Mouse (Mus musculus) intestine, postnatal 0 days (tissue): ENCODE results near the gene Polr3e. TPM values are rescaled to one million over a fixed set of nuclear protein-coding genes. Genes with fewer than 3 reads are reported as not detected.
A peak's percentile ranks its signal among the peaks of the same experiment; 100 is the strongest.
"Not testable (repeated sequence)": the region's sequence is repeated elsewhere in the genome, so short reads cannot be mapped to it uniquely, and the experiment has no call there.

ENCODE experiments used
- ATAC-seq: fragments of 200-750 bp; cut with Nextera tagmentation; 2 replicates; pipeline ENCODE4 v1.8.0; 2017; ENCODE audit warnings: mild to moderate bottlenecking, moderate TSS enrichment, moderate library complexity
- H3K27ac ChIP-seq: fragments of 300-500 bp; sonication (generic); 2 replicates; pipeline ENCODE4 v1.5.1; 2014; ENCODE audit warnings: mild to moderate bottlenecking, low read depth, low read length, moderate library complexity
- H3K27me3 ChIP-seq: fragments of 300-500 bp; sonication (generic); replicated peaks from 2 replicates; pipeline ENCODE4 v1.6.1; 2014; ENCODE audit warnings: low read length, mixed read lengths; ENCODE audit not compliant: control insufficient read depth, insufficient read depth
- H3K36me3 ChIP-seq: fragments of 300-500 bp; sonication (generic); 2 replicates; pipeline ENCODE4 v1.6.1; 2014; ENCODE audit warnings: mild to moderate bottlenecking, moderate library complexity; ENCODE audit not compliant: control insufficient read depth, insufficient read depth
- H3K4me1 ChIP-seq: fragments of 300-500 bp; sonication (generic); replicated peaks from 2 replicates; pipeline ENCODE4 v1.6.1; 2014; ENCODE audit warnings: antibody characterized with exemption, low read length, mixed read lengths; ENCODE audit not compliant: control insufficient read depth, insufficient read depth
- H3K4me2 ChIP-seq: fragments of 300-500 bp; sonication (generic); replicated peaks from 2 replicates; pipeline ENCODE4 v1.6.1; 2014; ENCODE audit warnings: low read depth, mild to moderate bottlenecking, moderate library complexity
- H3K4me3 ChIP-seq: fragments of 300-500 bp; sonication (generic); 2 replicates; pipeline ENCODE4 v1.5.1; 2014; ENCODE audit warnings: low read depth, low read length
- H3K9ac ChIP-seq: fragments of 300-500 bp; sonication (generic); 2 replicates; pipeline ENCODE4 v1.6.1; 2014; ENCODE audit warnings: mild to moderate bottlenecking, low read depth, low read length
- H3K9me3 ChIP-seq: fragments of 300-500 bp; sonication (generic); 2 replicates; pipeline ENCODE4 v1.6.1; 2016; ENCODE audit warnings: mixed run types; ENCODE audit not compliant: control insufficient read depth
- CTCF ChIP-seq: sonication (generic); IDR thresholded peaks from 2 replicates; pipeline ENCODE4 v1.5.1; 2016; ENCODE audit warnings: low read depth, mild to moderate bottlenecking, control low read depth, antibody characterized with exemption, moderate library complexity
- WGBS: fragments of 180-500 bp; shearing (Covaris S2); extraction: QIAGEN DNeasy Blood & Tissue Kit; methylation state at CpG from one replicate; pipeline ENCODE4 v1.1.7; 2014; 5-methylcytosine and 5-hydroxymethylcytosine counted together
- polyA plus RNA-seq: library from polyadenylated mRNA; unstranded; fragments of >200 nt; fragmentation: Nextera tagmentation; extraction: Ambion mirVana; gene quantifications from 2 replicates; pipeline ENCODE4 v1.2.1, GENCODE M21; 2015

The Polr3e gene
- polyA plus RNA-seq, 1 experiment from 2014 or later: 18.3 TPM

DNA sequence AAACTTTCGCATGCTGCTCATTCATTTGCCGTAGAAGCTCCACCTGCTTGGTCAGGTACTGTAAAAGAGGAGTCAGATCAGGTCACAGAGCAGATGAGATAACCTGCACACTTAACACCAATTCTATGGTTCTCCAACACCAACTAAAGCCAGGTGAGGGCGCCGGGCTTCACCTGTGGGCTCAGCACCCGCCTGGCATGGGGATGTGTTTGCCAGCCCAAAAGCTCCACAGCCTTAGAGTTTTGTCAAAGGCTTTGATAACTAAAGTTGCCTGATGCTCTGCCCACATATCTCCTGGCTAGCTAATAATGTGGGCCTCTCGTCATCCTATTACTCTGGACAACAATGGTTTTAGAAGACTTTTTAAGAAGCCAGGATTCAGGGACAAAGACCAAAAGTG, 43.1 kb downstream of the Polr3e start:
- Histone ChIP-seq H3K4me1 (peaks cover 4% of the 10 kb centered on the region; the same call in 1 of the 2 replicates), H3K27me3 (no peaks in the 10 kb centered on the region), H3K36me3 (peaks cover 53% of the 10 kb centered on the region), H3K9ac (no peak overlapping the region), H3K9me3 (no peaks in the 10 kb centered on the region), H3K27ac (no peak overlapping the region), H3K4me2 (no peak overlapping the region), H3K4me3 (no peak overlapping the region)
- 57% methylated on average over 6 of the region's 6 CpGs for WGBS
- peak; percentile 42; the same call in 1 of the 2 replicates for ATAC-seq
- peak; percentile 57 for TF ChIP-seq CTCF

DNA sequence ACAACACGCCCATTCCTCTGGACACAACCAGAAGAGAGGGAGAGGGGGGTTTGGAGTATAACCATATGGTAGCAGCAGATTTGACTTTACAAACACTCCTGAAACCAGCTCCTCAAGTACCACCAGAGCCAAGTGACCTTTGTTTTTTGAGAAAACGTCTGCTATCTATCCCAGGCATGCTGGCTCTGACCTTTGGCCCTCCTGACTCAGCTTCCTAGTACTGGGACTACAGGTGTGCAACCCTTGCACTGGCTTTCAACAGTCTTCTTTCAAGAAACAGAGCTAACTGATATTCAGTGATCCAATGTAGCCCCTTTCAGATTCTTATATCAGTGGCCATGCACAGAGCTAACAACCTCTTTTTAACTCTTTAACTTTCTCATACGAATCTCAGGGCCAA, 44.3 kb downstream of the Polr3e start:
- no peak overlapping the region for H3K4me3 ChIP-seq
- H3K9ac ChIP-seq: no peak overlapping the region
- H3K27ac ChIP-seq: peak overlapping the region; percentile 58; the same call in 1 of the 2 replicates
- H3K27me3 ChIP-seq: no peaks in the 10 kb centered on the region
- H3K4me1 ChIP-seq: peaks cover 4% of the 10 kb centered on the region; the same call in 1 of the 2 replicates
- no peak for TF ChIP-seq CTCF
- no peaks in the 10 kb centered on the region for H3K9me3 ChIP-seq
- WGBS: 40% methylated on average over 3 of the region's 3 CpGs
- peak; percentile 71 for ATAC-seq
- peaks cover 47% of the 10 kb centered on the region for H3K36me3 ChIP-seq
- H3K4me2 ChIP-seq: no peak overlapping the region

DNA sequence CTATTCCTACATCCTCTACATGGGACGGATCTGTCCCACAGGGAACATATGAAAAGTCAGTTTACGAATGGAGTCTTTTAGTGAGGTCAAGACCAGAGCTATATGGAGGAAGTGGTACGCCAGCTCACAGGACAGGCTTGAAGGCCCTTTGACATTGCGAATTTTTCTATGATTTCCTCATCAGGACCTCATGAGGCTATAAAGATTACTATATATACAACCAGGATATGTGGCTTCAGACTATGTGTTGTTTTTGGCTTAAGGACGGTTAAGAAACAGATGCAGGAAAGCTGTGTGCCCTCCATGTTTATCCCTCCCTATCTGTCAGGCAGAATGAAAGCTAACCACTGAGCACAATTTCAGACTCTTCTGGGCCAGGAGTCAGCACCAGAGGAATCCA, 45.6 kb downstream of the Polr3e start:
- peak; percentile 45 for ATAC-seq
- WGBS: 45% methylated on average over 5 of the region's 5 CpGs
- H3K27ac ChIP-seq: peak overlapping the region; percentile 22; the same call in 1 of the 2 replicates

DNA sequence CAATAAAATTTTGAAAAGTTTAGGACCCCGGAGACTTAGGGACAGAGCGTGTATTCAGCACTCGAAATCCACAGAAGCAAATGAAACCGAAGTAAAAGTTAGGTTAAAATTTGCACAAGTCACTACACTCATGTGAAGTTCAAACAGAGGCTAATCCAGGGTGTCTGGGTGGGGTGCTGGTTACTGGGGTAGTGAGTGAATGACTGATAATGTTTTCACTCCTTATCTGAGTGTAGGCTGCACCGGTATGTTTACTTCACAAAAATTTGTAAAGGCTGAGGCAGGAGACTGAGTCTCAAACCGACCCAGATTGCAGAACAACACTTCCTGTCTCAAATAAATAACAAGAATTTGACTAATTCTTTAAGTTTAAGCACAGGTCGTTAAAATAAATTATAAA, 51.7 kb downstream of the Polr3e start:
- no peak for TF ChIP-seq CTCF
- Histone ChIP-seq H3K4me2 (no peak overlapping the region), H3K9ac (no peak overlapping the region), H3K36me3 (peaks cover 29% of the 10 kb centered on the region), H3K27ac (no peak overlapping the region), H3K4me3 (no peak overlapping the region), H3K27me3 (no peaks in the 10 kb centered on the region), H3K4me1 (peaks cover 7% of the 10 kb centered on the region; the same call in 1 of the 2 replicates), H3K9me3 (no peaks in the 10 kb centered on the region)
- WGBS: 46% methylated on average over 7 of the region's 7 CpGs
- no peak for ATAC-seq

More for the DNA sequence above, 45.6 kb downstream of the Polr3e start:
- H3K4me2 ChIP-seq: no peak overlapping the region
- TF ChIP-seq CTCF: no peak
- no peaks in the 10 kb centered on the region for H3K9me3 ChIP-seq
- no peak overlapping the region for H3K4me3 ChIP-seq
- peaks cover 4% of the 10 kb centered on the region; the same call in 1 of the 2 replicates for H3K4me1 ChIP-seq
- peaks cover 47% of the 10 kb centered on the region for H3K36me3 ChIP-seq
- H3K9ac ChIP-seq: no peak overlapping the region
- no peaks in the 10 kb centered on the region for H3K27me3 ChIP-seq

- no peak overlapping the region for H3K4me2 ChIP-seq
- ATAC-seq: no peak
- H3K9ac ChIP-seq: no peak overlapping the region
- peaks cover 9% of the 10 kb centered on the region; the same call in 1 of the 2 replicates for H3K4me1 ChIP-seq
- H3K9me3 ChIP-seq: no peaks in the 10 kb centered on the region
- H3K27ac ChIP-seq: 0 out of 2 replicates have a peak overlapping the region, but pooled peaks have one; percentile 35
- H3K27me3 ChIP-seq: no peaks in the 10 kb centered on the region
- H3K36me3 ChIP-seq: peaks cover 29% of the 10 kb centered on the region
- TF ChIP-seq CTCF: no peak
- 77% methylated on average over 5 of the region's 5 CpGs for WGBS
- no peak overlapping the region for H3K4me3 ChIP-seq
Observed at GRCm38 (mm10) chr7:120970112-120970511, 52.6 kb downstream of the Polr3e start.

GRCm38 (mm10) chr7:120972471-120972870, 54.9 kb downstream of the Polr3e start:
- H3K4me2 ChIP-seq, H3K9me3 ChIP-seq, H3K4me1 ChIP-seq, H3K9ac ChIP-seq, H3K27me3 ChIP-seq, H3K27ac ChIP-seq, H3K4me3 ChIP-seq: not testable (repeated sequence)
- peak; percentile 73 for ATAC-seq
- H3K36me3 ChIP-seq: peaks cover 21% of the 10 kb centered on the region
- 53% methylated on average over 2 of the region's 2 CpGs for WGBS
- peak; percentile 47 for TF ChIP-seq CTCF
